Mouse (Mus musculus) kidney, embryonic 14.5 days (tissue): ENCODE results near the gene Klc4. TPM values are rescaled to one million over a fixed set of nuclear protein-coding genes. Genes with fewer than 3 reads are reported as not detected.
A peak's percentile ranks its signal among the peaks of the same experiment; 100 is the strongest.

Experiments used
- ATAC-seq: fragments of 200-750 bp; cut with Nextera tagmentation; 2 replicates; pipeline ENCODE4 v1.8.0; 2017; ENCODE audit warnings: moderate number of reproducible peaks, mild to moderate bottlenecking, moderate TSS enrichment, moderate library complexity; ENCODE audit not compliant: low FRiP score, low TSS enrichment
- H3K27ac ChIP-seq: fragments of 300-500 bp; sonication (generic); 2 replicates; pipeline ENCODE4 v1.5.1; 2014; ENCODE audit warnings: low read depth, mild to moderate bottlenecking, low read length, moderate library complexity, mixed read lengths
- H3K27me3 ChIP-seq: fragments of 300-500 bp; sonication (generic); 2 replicates; pipeline ENCODE4 v1.6.1; 2014; ENCODE audit warnings: mild to moderate bottlenecking, low read length; ENCODE audit not compliant: control insufficient read depth, insufficient read depth
- H3K36me3 ChIP-seq: fragments of 300-500 bp; sonication (generic); 2 replicates; pipeline ENCODE4 v1.6.1; 2014; ENCODE audit warnings: low read length, mixed read lengths; ENCODE audit not compliant: control insufficient read depth, insufficient read depth
- H3K4me1 ChIP-seq: fragments of 300-500 bp; sonication (generic); 2 replicates; pipeline ENCODE4 v1.6.1; 2014; ENCODE audit warnings: low read length, mixed read lengths; ENCODE audit not compliant: control insufficient read depth, insufficient read depth
- H3K4me2 ChIP-seq: fragments of 300-500 bp; sonication (generic); replicated peaks from 2 replicates; pipeline ENCODE4 v1.6.1; 2014; ENCODE audit warnings: low read depth, mild to moderate bottlenecking, low read length
- H3K4me3 ChIP-seq: fragments of 300-500 bp; sonication (generic); 2 replicates; pipeline ENCODE4 v1.5.1; 2014; ENCODE audit warnings: mild to moderate bottlenecking, low read length
- H3K9ac ChIP-seq: fragments of 300-500 bp; sonication (generic); 2 replicates; pipeline ENCODE4 v1.6.1; 2014; ENCODE audit warnings: low read depth, mild to moderate bottlenecking, low read length, moderate library complexity
- H3K9me3 ChIP-seq: fragments of 300-500 bp; sonication (generic); 2 replicates; pipeline ENCODE4 v1.6.1; 2016; ENCODE audit warnings: low read length; ENCODE audit not compliant: control insufficient read depth
- WGBS: fragments of 180-500 bp; shearing (Covaris S2); extraction: QIAGEN DNeasy Blood & Tissue Kit; methylation state at CpG from one replicate; pipeline ENCODE4 v1.1.7; 2014; 5-methylcytosine and 5-hydroxymethylcytosine counted together
- polyA plus RNA-seq: library from polyadenylated mRNA; unstranded; fragments of >200 nt; fragmentation: Nextera tagmentation; extraction: Ambion mirVana; gene quantifications from 2 replicates; pipeline ENCODE4 v1.2.1, GENCODE M21; 2014

Gene Klc4
- polyA plus RNA-seq: 22.0 and 31.5 TPM in 2 replicates

GRCm38 (mm10) chr17:46645561-46646321 lies at the start of gene Klc4, which contains the start of gene Mrpl2:
Gene Klc4 (minus strand): TSS chr17:46646022.
Gene Mrpl2 (plus strand): TSS chr17:46646229.
- Histone ChIP-seq H3K27ac (peak within 1 kb of the TSS; percentile 76), H3K9me3 (no peaks in the 10 kb centered on the region), H3K36me3 (peaks cover 23% of the 10 kb centered on the region; the same call in 1 of the 2 replicates), H3K27me3 (no peaks in the 10 kb centered on the region), H3K4me2 (peak within 1 kb of the TSS; percentile 95), H3K4me3 (peak within 1 kb of the TSS; percentile 75), H3K9ac (peak within 1 kb of the TSS; percentile 81), H3K4me1 (peaks cover 19% of the 10 kb centered on the region)
- peak; percentile 69 for ATAC-seq
- WGBS: 1% methylated on average over 53 of the region's 53 CpGs

GRCm38 (mm10) chr17:46694517-46695063 lies 48.8 kb upstream of the Klc4 start:
- no peak for ATAC-seq
- WGBS: 45% methylated on average over 1 of the region's 1 CpGs
- H3K36me3 ChIP-seq: peaks cover 28% of the 10 kb centered on the region; the same call in 1 of the 2 replicates
- no peak overlapping the region for H3K4me2 ChIP-seq
- no peaks in the 10 kb centered on the region for H3K9me3 ChIP-seq
- no peaks in the 10 kb centered on the region for H3K27me3 ChIP-seq
- H3K9ac ChIP-seq: no peak overlapping the region
- H3K27ac ChIP-seq: no peak overlapping the region
- H3K4me1 ChIP-seq: no peaks in the 10 kb centered on the region
- H3K4me3 ChIP-seq: no peak overlapping the region

GRCm38 (mm10) chr17:46691390-46691789 lies 45.6 kb upstream of the Klc4 start:
- H3K9ac ChIP-seq: no peak overlapping the region
- H3K4me2 ChIP-seq: no peak overlapping the region
- no peaks in the 10 kb centered on the region for H3K9me3 ChIP-seq
- no peak for ATAC-seq
- H3K27ac ChIP-seq: no peak overlapping the region
- no peaks in the 10 kb centered on the region for H3K4me1 ChIP-seq
- H3K36me3 ChIP-seq: peaks cover 28% of the 10 kb centered on the region
- H3K4me3 ChIP-seq: no peak overlapping the region
- WGBS: 93% methylated on average over 2 of the region's 2 CpGs
- H3K27me3 ChIP-seq: no peaks in the 10 kb centered on the region

- H3K9ac ChIP-seq: no peak overlapping the region
- no peak overlapping the region for H3K27ac ChIP-seq
- H3K4me3 ChIP-seq: no peak overlapping the region
- no peak for ATAC-seq
- WGBS: 96% methylated on average over 12 of the region's 12 CpGs
- no peak overlapping the region for H3K4me2 ChIP-seq
- H3K9me3 ChIP-seq: no peaks in the 10 kb centered on the region
- no peaks in the 10 kb centered on the region for H3K27me3 ChIP-seq
- H3K36me3 ChIP-seq: peaks cover 31% of the 10 kb centered on the region
- H3K4me1 ChIP-seq: no peaks in the 10 kb centered on the region
These were observed 44.8 kb upstream of the Klc4 start for GRCm38 (mm10) chr17:46690665-46691064.

GRCm38 (mm10) chr17:46685913-46686312 lies 40.1 kb upstream of the Klc4 start:
- H3K36me3 ChIP-seq: peaks cover 55% of the 10 kb centered on the region
- no peak for ATAC-seq
- H3K9me3 ChIP-seq: no peaks in the 10 kb centered on the region
- H3K9ac ChIP-seq: no peak overlapping the region
- 0 out of 2 replicates have a peak, but pooled peaks cover 7% of the 10 kb centered on the region for H3K4me1 ChIP-seq
- no peak overlapping the region for H3K4me2 ChIP-seq
- no peak overlapping the region for H3K4me3 ChIP-seq
- no peaks in the 10 kb centered on the region for H3K27me3 ChIP-seq
- 85% methylated on average over 6 of the region's 6 CpGs for WGBS
- no peak overlapping the region for H3K27ac ChIP-seq

GRCm38 (mm10) chr17:46682654-46683389 lies 37.0 kb upstream of the Klc4 start:
- Histone ChIP-seq H3K27ac (no peak overlapping the region), H3K27me3 (no peaks in the 10 kb centered on the region), H3K4me3 (no peak overlapping the region), H3K9me3 (no peaks in the 10 kb centered on the region), H3K4me1 (peaks cover 19% of the 10 kb centered on the region), H3K36me3 (peaks cover 59% of the 10 kb centered on the region), H3K9ac (no peak overlapping the region), H3K4me2 (no peak overlapping the region)
- 87% methylated on average over 16 of the region's 16 CpGs for WGBS
- no peak for ATAC-seq

- Histone ChIP-seq H3K4me2 (peak overlapping the region; percentile 69), H3K27ac (no peak overlapping the region), H3K4me3 (peak overlapping the region; percentile 59), H3K27me3 (no peaks in the 10 kb centered on the region), H3K9ac (peak overlapping the region; percentile 64), H3K4me1 (peaks cover 19% of the 10 kb centered on the region), H3K36me3 (peaks cover 59% of the 10 kb centered on the region), H3K9me3 (no peaks in the 10 kb centered on the region)
- WGBS: 28% methylated on average over 12 of the region's 12 CpGs
- no peak for ATAC-seq
These were observed 35.8 kb upstream of the Klc4 start for GRCm38 (mm10) chr17:46681466-46682118.

- Histone ChIP-seq H3K4me2 (peak within 1 kb of the TSS; percentile 69), H3K4me1 (peaks cover 19% of the 10 kb centered on the region), H3K36me3 (peaks cover 59% of the 10 kb centered on the region), H3K27ac (peak within 1 kb of the TSS; percentile 92), H3K27me3 (no peaks in the 10 kb centered on the region), H3K9me3 (no peaks in the 10 kb centered on the region), H3K4me3 (peak within 1 kb of the TSS; percentile 59), H3K9ac (peak within 1 kb of the TSS; percentile 72)
- peak; percentile 98 for ATAC-seq
- WGBS: under 1% methylated on average over 49 of the region's 49 CpGs
These were observed 35.0 kb upstream of the Klc4 start, which contains the start of gene Klhdc3 for GRCm38 (mm10) chr17:46680760-46681373. Gene Klhdc3 (minus strand): TSS chr17:46680914.
